Mouse (Mus musculus) liver, embryonic 14.5 days (tissue): ENCODE data around the gene Lrrc8d.

Source experiments
- CTCF ChIP-seq: IDR thresholded peaks from 2 replicates; pipeline ENCODE4 v1.5.1; 2016; ENCODE audit warnings: antibody characterized with exemption, low read depth, control low read depth
- EP300 ChIP-seq: IDR thresholded peaks from 2 replicates; pipeline ENCODE4 v1.6.1; 2016; ENCODE audit warnings: antibody characterized with exemption, low read depth

DNA sequence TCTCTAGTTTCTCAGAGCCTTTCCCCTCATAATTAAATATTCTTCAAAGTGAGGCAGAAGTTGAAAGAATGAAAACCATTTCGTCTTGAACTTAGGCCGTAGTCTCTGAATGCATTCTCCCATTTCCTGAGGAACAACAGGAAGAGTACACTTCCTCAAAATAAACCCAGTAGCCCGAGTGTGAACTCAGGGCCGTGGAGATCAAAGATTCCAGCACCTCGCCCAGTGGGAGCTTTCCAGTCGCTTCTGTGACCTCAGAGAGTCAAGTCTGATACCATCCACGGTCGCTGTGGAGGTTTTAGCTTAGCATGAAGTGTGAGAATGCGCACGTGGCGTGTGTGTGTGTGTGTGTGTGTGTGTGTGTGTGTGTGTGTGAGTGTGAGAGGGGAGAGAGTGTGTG, 45.6 kb downstream of the Lrrc8d start:
- TF ChIP-seq CTCF, result no peak
- no peak for TF ChIP-seq EP300
